Mouse (Mus musculus) CD4-positive, CD25-positive, alpha-beta regulatory T cell, adult 2 months (primary cell): ENCODE measurements around the gene Wnk1.

Experiments
- DNase-seq: peaks from one replicate; pipeline ENCODE4 v3.0.0-alpha.2; 2012; ENCODE audit warnings: low read depth, low spot score

The Wnk1 gene

DNA sequence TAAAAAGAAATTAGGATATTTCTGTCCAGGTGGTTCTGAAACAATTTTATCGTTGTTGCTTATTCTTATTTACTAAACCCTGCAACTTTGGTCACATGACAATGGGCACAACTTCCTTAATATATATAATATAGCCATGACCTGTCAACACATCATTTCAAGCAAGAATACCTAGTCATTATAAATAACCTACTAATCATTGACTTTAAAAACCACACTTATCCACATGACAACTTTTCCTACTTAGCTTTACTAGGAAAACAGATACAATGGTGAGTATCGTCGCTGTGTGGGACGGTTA lies 2.0 kb upstream of the Wnk1 start:
- DNase-seq: no peak

DNA sequence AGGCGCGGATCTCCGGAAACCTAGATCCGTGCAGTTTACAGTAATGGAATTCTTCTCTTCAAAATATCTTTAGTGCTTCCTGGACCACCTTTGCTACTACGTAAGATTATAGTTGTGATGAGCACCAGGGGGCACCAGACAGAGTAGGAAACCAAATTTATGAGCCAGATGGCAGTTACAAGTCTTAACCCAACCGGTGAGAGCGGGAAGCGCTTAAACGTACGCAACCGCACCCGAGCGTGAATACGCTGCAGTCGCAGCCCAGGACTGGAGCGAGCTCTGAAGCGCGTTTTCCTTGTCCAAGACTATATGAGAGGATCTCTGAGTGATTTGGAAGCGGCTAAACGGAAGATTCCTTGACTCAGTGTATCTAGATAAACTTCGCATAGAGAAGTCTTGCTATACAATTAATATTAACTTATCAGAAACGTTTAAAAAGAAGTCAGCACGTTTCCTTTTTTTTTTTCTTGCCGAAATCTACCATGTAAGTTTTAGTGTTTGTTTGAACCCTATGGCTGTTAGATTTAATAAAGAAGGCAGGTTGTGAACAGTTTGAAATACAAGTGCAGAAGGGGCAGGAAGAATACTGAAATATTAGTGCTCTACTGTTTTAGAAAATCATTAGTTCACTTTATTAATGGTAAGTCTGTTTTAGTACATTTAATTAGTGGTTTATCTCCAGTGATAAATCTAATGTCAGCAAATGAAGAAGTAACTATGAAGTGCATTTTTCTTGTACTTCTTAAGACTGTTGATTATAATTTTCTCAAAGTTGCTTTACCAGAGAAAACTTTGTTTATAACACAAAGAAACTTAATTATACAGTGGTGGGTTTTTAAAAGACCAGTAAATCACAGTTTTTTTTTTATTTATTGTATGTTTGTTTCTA lies 1.4 kb upstream of the Wnk1 start:
- DNase-seq: peak; percentile 95

DNA sequence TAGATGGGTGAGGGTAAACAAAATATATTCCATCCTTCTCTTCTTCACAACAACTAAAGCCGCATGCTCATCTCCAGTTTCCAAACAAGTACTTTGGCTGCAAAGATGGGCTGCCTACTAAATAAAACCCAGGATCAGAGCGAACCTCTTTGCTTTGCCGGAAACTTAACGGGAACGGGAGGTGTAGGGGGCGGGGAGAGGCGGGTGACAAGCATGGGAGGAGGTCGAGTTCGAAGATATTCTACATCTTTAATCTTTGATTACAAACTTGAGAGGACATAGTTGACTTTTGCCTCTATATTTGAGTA lies 738 bp upstream of the Wnk1 start:
- peak; percentile 64 for DNase-seq

- DNase-seq: peak; percentile 87
Measured at GRCm38 (mm10) chr6:120037636-120038365, 671 bp downstream of the Wnk1 start.

- DNase-seq: peak; percentile 81
Measured at GRCm38 (mm10) chr6:120037004-120037635, 1.4 kb downstream of the Wnk1 start.

DNA sequence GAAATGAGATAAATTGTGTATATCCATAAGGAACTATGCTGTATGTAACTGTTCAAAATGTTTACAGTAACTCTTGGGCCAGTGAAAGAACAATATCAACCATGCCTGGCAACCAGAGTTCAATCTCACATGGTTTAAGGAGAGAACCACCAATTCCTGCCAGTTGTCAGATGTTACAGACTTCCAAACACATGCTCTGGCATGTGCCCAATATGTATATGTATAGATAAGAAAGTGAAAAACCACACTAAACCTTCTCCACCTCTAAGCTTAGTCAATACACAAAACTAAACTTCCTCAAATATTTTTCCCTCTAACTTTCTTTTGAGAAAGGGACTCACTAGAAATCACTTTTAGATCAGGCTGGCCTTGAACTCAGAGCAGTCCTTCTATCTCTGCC lies 13.9 kb downstream of the Wnk1 start:
- no peak for DNase-seq

GRCm38 (mm10) chr6:120023746-120024145 lies 14.7 kb downstream of the Wnk1 start:
- DNase-seq: no peak

DNA sequence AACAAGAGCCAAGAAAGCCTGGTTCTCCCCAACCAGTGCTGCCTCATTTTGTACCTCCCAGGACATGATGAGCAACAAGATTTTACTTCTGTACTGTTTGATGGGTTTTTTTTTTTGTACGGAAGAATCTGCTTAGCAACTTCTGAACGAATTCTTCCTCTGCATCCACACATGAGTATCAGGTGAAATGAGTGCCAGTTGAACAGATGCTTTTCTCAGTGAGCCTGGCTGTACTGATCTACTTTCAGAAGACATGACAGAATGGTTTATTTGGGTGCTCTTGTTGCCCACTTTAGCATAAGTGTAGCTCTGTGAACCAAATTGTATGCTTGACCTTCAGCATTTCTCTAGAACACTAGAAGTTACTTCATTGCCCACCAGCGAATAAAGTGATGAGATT lies 16.4 kb downstream of the Wnk1 start:
- DNase-seq: no peak

GRCm38 (mm10) chr6:120019697-120020096 lies 18.8 kb downstream of the Wnk1 start:
- DNase-seq: no peak

DNA sequence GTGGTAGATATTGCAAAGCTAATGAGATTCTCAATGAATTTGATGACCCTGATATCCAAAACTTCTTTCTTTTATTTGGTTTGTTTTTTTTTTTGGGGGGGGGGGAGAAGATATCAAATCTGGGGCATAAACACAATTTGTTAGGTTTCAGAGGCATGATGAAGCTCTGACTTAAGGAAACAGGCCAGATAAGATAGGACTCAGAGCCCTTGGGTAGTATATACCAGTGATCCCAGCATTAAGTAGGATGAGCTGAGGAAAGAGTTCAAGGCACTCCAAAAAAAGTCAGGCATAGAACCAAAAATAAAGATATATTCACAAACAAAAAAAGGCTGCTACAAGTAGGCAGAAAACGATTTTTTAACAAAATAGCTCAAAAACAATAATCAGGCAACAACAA lies 25.3 kb downstream of the Wnk1 start:
- no peak for DNase-seq

GRCm38 (mm10) chr6:120011440-120011839 lies 27.0 kb downstream of the Wnk1 start:
- DNase-seq: no peak

- no peak for DNase-seq
Measured at GRCm38 (mm10) chr6:120011001-120011400, 27.5 kb downstream of the Wnk1 start.

- no peak for DNase-seq
Measured at GRCm38 (mm10) chr6:120010535-120010934, 27.9 kb downstream of the Wnk1 start.

GRCm38 (mm10) chr6:120001718-120002117 lies 36.8 kb downstream of the Wnk1 start:
- DNase-seq: peak; percentile 81

GRCm38 (mm10) chr6:119996480-119996879 lies 42.0 kb downstream of the Wnk1 start:
- DNase-seq: no peak

GRCm38 (mm10) chr6:119924235-119925005 lies 114.1 kb downstream of the Wnk1 start:
- peak; percentile 25 for DNase-seq

- no peak for DNase-seq
Measured at GRCm38 (mm10) chr6:119922544-119922943, 115.9 kb downstream of the Wnk1 start.

DNA sequence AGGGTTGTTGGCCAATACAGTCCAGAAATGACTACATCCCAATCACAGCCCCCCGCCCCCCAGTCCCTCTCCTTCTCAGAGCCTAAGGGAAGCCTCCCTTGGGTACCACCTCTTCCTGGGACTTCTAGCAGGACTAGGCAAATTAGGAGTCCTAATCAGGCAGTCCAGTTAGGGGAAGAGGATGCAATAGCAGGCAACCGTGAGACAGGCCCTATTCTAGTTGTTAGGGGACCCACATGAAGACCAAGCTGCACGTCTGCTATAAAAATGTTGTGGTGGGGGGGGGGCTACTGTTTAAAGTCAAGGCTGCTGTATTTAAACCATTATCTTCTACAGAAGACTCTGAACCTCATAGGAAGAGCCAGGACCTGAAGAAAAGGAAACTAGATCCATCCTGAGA lies 116.3 kb downstream of the Wnk1 start:
- no peak for DNase-seq

- DNase-seq: peak; percentile 40
Measured at GRCm38 (mm10) chr6:119918561-119919181, 119.8 kb downstream of the Wnk1 start.

- no peak for DNase-seq
Measured at GRCm38 (mm10) chr6:119915710-119916109, 122.8 kb downstream of the Wnk1 start.

GRCm38 (mm10) chr6:119912046-119912445 lies 126.4 kb downstream of the Wnk1 start:
- DNase-seq: no peak

DNA sequence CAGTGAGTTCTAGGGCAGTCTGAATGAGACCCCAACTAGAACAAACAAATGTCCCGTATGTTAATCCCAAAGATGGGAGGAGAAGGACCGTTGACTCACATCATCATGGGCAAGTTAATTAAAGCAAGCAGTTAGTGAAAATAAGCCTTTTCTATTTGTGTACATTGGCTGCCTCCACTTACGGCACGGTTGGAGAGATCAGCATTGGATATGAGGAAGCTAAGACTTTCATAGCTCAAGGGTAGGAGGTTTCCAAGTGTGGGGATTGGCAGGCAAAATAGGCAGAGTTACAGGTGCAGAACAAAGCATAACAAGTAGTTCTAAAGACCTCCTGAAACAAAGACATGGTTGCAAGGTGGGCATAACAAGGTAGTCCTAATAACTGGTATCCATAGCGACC lies 133.0 kb downstream of the Wnk1 start:
- DNase-seq: no peak
